Mouse (Mus musculus) testis, adult 2 months (tissue): ENCODE data around the gene Pdk1.

Experiments used
- CTCF ChIP-seq: fragments of 200-500 bp; IDR thresholded peaks from 2 replicates; pipeline ENCODE4 v1.5.1; 2012; ENCODE audit warnings: low read depth, mild to moderate bottlenecking, inconsistent platforms, low read length, moderate library complexity; ENCODE audit not compliant: control insufficient read depth, insufficient read depth, insufficient replicate concordance
- POLR2A ChIP-seq: fragments of 200-500 bp; IDR thresholded peaks from 2 replicates; pipeline ENCODE4 v1.6.1; 2012; ENCODE audit warnings: low read depth, mild to moderate bottlenecking, inconsistent platforms, low read length, moderate library complexity; ENCODE audit not compliant: control insufficient read depth

- TF ChIP-seq CTCF (no peak), POLR2A (no peak)
Observed at GRCm38 (mm10) chr2:71941721-71942087, 68.7 kb downstream of the Pdk1 start.
